Mouse (Mus musculus): ENCODE data around the gene Eif3i. TPM values are rescaled to one million over a fixed set of nuclear protein-coding genes. Genes with fewer than 3 reads are reported as not detected.

The Eif3i gene
- total and polyA plus RNA-seq, 3 experiments, result 133 to 241 (median 152) TPM

DNA sequence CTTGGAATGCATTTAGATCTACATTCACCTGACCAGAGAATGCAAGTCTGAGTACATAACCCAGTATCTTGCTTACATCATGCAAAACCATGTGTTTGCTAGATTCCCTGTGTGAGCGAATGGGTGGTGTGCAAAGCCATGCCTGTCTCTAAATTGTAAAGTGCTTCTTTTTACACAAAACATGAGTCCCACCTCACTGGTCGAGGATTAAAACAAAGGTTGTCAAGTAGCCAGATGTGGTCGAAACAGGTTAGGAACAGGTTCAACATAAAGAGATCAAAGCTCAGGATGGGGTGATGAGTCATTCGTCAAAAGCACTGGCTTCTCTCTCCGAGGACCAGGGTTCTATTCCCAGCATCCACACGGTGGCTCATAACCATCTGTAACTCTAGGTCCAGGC lies 35.3 kb downstream of the Eif3i start:
- Histone ChIP-seq H3K27me3 (ENCODE audit: insufficient read depth, low read length) (peaks cover 12% of the 10 kb centered on the region), H3K4me3 (ENCODE audit: low read depth, low read length) (no peak overlapping the region), H3K9me3 (replicated peaks) (no peaks in the 10 kb centered on the region), H3K36me3 (replicated peaks) (no peaks in the 10 kb centered on the region), H3K4me1 (ENCODE audit: insufficient read depth, low read depth, low read length) (0 out of 2 replicates have a peak, but pooled peaks cover 3% of the 10 kb centered on the region)
- ATAC-seq (ENCODE audit: extremely low read depth, insufficient number of reproducible peaks, low FRiP score, poor library complexity, severe bottlenecking) (no peak), DNase-seq (ENCODE audit: low spot score) (no peak)
- no peak for TF ChIP-seq TAL1 (conservative IDR thresholded peaks at IDR 0.05; ENCODE audit: low read depth, low read length)
- no peak for TF ChIP-seq POLR2AphosphoS5 (IDR thresholded peaks at IDR 0.05; ENCODE audit: insufficient replicate concordance, low read depth, low read length)
- no peak for TF ChIP-seq GATA1 (IDR thresholded peaks at IDR 0.05; ENCODE audit: borderline replicate concordance, low read length)
- TF ChIP-seq CTCF (IDR thresholded peaks at IDR 0.05; ENCODE audit: low read depth, low read length), result no peak
- no peak for TF ChIP-seq GATA2 (IDR thresholded peaks at IDR 0.05; ENCODE audit: borderline replicate concordance, low read depth, low read length)

DNA sequence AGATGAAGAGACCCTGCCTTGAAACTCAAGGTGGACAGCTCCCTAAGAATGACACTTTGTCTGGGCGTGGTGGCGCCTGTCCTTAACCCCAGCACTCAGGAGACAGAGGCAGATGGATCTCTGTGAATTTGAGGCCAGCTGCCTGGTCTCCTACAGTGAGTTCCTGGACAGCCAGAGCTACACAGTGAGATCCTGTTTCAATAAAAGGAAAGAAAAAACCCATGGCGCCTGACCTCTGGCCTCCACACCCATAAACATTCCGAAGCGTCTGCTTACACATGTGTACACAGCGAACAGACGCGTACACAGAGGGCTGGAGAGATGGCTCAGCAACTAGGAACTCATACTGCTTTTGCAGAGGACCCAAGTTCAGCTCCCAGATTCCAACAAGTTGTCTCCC lies 36.7 kb downstream of the Eif3i start:
- no peak for TF ChIP-seq POLR2AphosphoS5 (IDR thresholded peaks at IDR 0.05; ENCODE audit: insufficient replicate concordance, low read depth, low read length)
- Histone ChIP-seq H3K4me1 (ENCODE audit: insufficient read depth, low read depth, low read length) (0 out of 2 replicates have a peak, but pooled peaks cover under 1% of the 10 kb centered on the region), H3K36me3 (replicated peaks) (no peaks in the 10 kb centered on the region), H3K9me3 (replicated peaks) (no peaks in the 10 kb centered on the region), H3K4me3 (ENCODE audit: low read depth, low read length) (no peak overlapping the region), H3K27me3 (ENCODE audit: insufficient read depth, low read length) (peaks cover 8% of the 10 kb centered on the region)
- ATAC-seq (ENCODE audit: extremely low read depth, insufficient number of reproducible peaks, low FRiP score, poor library complexity, severe bottlenecking) (no peak), DNase-seq (ENCODE audit: low spot score) (no peak)

DNA sequence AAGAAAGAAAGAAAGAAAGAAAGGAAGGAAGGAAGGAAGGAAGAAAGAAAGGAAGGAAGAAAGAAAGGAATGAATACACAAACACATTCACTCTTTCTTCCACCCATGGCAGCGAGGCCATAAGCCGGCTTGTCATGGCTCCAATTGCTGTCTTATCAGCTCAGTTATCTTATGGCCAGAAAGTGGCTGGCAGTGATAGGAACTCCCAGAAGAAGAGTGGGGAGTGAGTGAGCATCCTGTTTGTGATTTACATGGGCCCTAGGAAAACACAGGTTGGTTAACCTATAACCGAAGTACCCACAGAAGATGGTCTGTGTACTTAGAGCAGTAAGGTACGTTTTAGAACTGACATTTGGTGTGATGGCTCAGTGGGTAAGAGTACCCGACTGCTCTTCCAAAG lies 39.3 kb downstream of the Eif3i start:
- Histone ChIP-seq H3K36me3 (replicated peaks) (no peaks in the 10 kb centered on the region), H3K9me3 (replicated peaks) (no peaks in the 10 kb centered on the region), H3K4me1 (ENCODE audit: insufficient read depth, low read depth, low read length) (peaks cover 23% of the 10 kb centered on the region), H3K27me3 (ENCODE audit: insufficient read depth, low read length) (no peaks in the 10 kb centered on the region; the same call in 1 of the 2 replicates), H3K4me3 (ENCODE audit: low read depth, low read length) (no peak overlapping the region)
- TF ChIP-seq GATA1 (IDR thresholded peaks at IDR 0.05; ENCODE audit: borderline replicate concordance, low read length), result no peak
- TF ChIP-seq TAL1 (conservative IDR thresholded peaks at IDR 0.05; ENCODE audit: low read depth, low read length), result no peak
- no peak for TF ChIP-seq GATA2 (IDR thresholded peaks at IDR 0.05; ENCODE audit: borderline replicate concordance, low read depth, low read length)
- no peak for TF ChIP-seq CTCF (IDR thresholded peaks at IDR 0.05; ENCODE audit: low read depth, low read length)
- no peak for TF ChIP-seq POLR2AphosphoS5 (IDR thresholded peaks at IDR 0.05; ENCODE audit: insufficient replicate concordance, low read depth, low read length)
- ATAC-seq (ENCODE audit: extremely low read depth, insufficient number of reproducible peaks, low FRiP score, poor library complexity, severe bottlenecking) (no peak), DNase-seq (ENCODE audit: low spot score) (no peak)

- TF ChIP-seq GATA1 (IDR thresholded peaks at IDR 0.05; ENCODE audit: borderline replicate concordance, low read length), result no peak
- TF ChIP-seq TAL1 (conservative IDR thresholded peaks at IDR 0.05; ENCODE audit: low read depth, low read length), result no peak
- TF ChIP-seq POLR2AphosphoS5 (IDR thresholded peaks at IDR 0.05; ENCODE audit: insufficient replicate concordance, low read depth, low read length), result no peak
- TF ChIP-seq GATA2 (IDR thresholded peaks at IDR 0.05; ENCODE audit: borderline replicate concordance, low read depth, low read length), result no peak
- TF ChIP-seq CTCF (IDR thresholded peaks at IDR 0.05; ENCODE audit: low read depth, low read length), result no peak
- Histone ChIP-seq H3K4me1 (ENCODE audit: insufficient read depth, low read depth, low read length) (peaks cover 39% of the 10 kb centered on the region), H3K36me3 (replicated peaks) (no peaks in the 10 kb centered on the region), H3K27me3 (ENCODE audit: insufficient read depth, low read length) (peaks cover 14% of the 10 kb centered on the region), H3K4me3 (ENCODE audit: low read depth, low read length) (no peak overlapping the region; the same call in 1 of the 2 replicates), H3K9me3 (replicated peaks) (no peaks in the 10 kb centered on the region)
- ATAC-seq (ENCODE audit: extremely low read depth, insufficient number of reproducible peaks, low FRiP score, poor library complexity, severe bottlenecking), result no peak
- no peak for DNase-seq (ENCODE audit: low spot score)
Measured at GRCm38 (mm10) chr4:129558321-129558955, 42.0 kb downstream of the Eif3i start.

DNA sequence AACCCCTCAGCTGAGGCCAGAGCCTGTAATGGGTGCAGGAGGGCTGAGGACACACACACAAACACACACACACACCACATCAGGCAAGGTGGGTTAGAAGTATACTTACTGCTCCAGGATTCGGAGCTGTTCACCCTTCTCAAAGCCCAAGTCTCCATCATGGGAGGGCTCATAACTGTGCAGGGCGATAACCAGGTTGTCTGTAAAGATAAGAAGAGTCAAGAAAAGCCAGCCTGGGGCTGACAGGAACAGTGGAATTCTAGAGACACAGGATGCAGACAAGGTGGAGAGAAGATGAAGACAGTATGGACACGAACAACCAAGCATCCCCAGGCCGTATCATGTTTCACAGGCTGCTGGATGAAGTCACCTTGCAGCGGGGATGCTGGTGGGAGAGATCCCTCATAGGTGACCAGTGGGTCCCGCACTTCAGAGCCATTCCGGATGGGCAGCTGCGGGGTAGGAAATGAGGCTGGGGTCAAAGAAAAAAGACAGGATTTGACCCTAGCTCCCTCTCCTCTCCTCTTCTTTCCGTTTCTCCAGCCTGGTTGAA lies 43.1 kb downstream of the Eif3i start:
- no peaks in the 10 kb centered on the region for H3K36me3 ChIP-seq (replicated peaks)
- TF ChIP-seq TAL1 (conservative IDR thresholded peaks at IDR 0.05; ENCODE audit: low read depth, low read length), result peak; percentile 87
- no peak for TF ChIP-seq CTCF (IDR thresholded peaks at IDR 0.05; ENCODE audit: low read depth, low read length)
- ATAC-seq (ENCODE audit: extremely low read depth, insufficient number of reproducible peaks, low FRiP score, poor library complexity, severe bottlenecking) (peak; percentile 61; the same call in 1 of the 2 replicates), DNase-seq (ENCODE audit: low spot score) (peak; percentile 50)
- peaks cover 39% of the 10 kb centered on the region for H3K4me1 ChIP-seq (ENCODE audit: insufficient read depth, low read depth, low read length)
- H3K4me3 ChIP-seq (ENCODE audit: low read depth, low read length), result peak overlapping the region; percentile 71
- H3K9me3 ChIP-seq (replicated peaks), result no peaks in the 10 kb centered on the region
- H3K27me3 ChIP-seq (ENCODE audit: insufficient read depth, low read length), result peaks cover 23% of the 10 kb centered on the region

DNA sequence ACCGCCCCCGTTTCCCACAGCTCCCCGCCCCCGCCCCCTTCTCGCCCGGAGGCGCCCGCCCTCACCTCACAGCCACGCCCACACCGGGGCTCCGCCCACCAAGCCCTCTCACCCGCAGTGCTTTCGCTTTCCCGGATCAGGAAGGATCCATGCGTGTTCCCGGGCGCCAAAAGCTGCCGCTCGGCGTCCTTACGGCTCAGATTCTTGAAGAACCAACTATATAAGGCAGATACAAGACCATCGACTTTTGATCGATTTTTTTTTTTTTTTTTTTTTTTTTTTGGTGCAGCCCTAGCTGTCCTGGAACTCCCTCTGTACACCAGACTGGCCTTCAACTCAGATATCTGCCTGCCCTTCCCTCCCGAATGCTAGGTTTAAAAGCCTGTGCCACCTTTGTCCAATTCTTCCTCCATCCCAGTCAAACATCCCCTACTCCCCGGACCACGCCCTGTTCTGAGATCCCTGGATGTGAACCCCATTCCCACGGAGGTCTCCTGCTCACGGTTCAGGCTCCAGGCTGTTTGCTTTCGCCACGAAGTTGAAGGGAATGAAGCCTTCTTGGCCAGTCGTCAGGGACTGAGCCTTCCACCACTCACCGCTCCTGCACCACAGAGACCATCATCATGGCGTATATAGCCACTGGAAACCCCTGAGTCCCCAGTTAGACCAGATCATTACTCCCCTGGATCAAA lies 43.8 kb downstream of the Eif3i start:
- peak; percentile 51; the same call in 1 of the 2 replicates for ATAC-seq (ENCODE audit: extremely low read depth, insufficient number of reproducible peaks, low FRiP score, poor library complexity, severe bottlenecking)
- Histone ChIP-seq H3K9me3 (replicated peaks) (no peaks in the 10 kb centered on the region), H3K36me3 (replicated peaks) (no peaks in the 10 kb centered on the region), H3K27me3 (ENCODE audit: insufficient read depth, low read length) (peaks cover 29% of the 10 kb centered on the region), H3K4me3 (ENCODE audit: low read depth, low read length) (peak overlapping the region; percentile 71), H3K4me1 (ENCODE audit: insufficient read depth, low read depth, low read length) (peaks cover 39% of the 10 kb centered on the region)
- TF ChIP-seq POLR2AphosphoS5 (IDR thresholded peaks at IDR 0.05; ENCODE audit: insufficient replicate concordance, low read depth, low read length) (no peak), GATA2 (IDR thresholded peaks at IDR 0.05; ENCODE audit: borderline replicate concordance, low read depth, low read length) (no peak), CTCF (IDR thresholded peaks at IDR 0.05; ENCODE audit: low read depth, low read length) (no peak), TAL1 (conservative IDR thresholded peaks at IDR 0.05; ENCODE audit: low read depth, low read length) (no peak), GATA1 (IDR thresholded peaks at IDR 0.05; ENCODE audit: borderline replicate concordance, low read length) (no peak)
- DNase-seq (ENCODE audit: low spot score), result peak; percentile 75
